Mouse (Mus musculus) brain, adult 2 months (tissue): ENCODE measurements around the gene Chd5.

ENCODE experiments used
- DNase-seq: peaks from one replicate; pipeline ENCODE4 v3.0.0; 2011; ENCODE audit warnings: low read depth, low spot score

The Chd5 gene

GRCm38 (mm10) chr4:152338419-152339292 lies at the start of gene Chd5:
Gene Chd5, plus strand, starts transcription at chr4:152338651.
- peak; percentile 79 for DNase-seq

GRCm38 (mm10) chr4:152290385-152290784 lies 48.1 kb upstream of the Chd5 start:
- no peak for DNase-seq

GRCm38 (mm10) chr4:152290991-152291390 lies 47.5 kb upstream of the Chd5 start:
- DNase-seq: no peak

- DNase-seq: no peak
Measured at GRCm38 (mm10) chr4:152291562-152291961, 46.9 kb upstream of the Chd5 start, which contains the start of gene Hes3. Gene Hes3, minus strand, starts transcription at chr4:152291662.

GRCm38 (mm10) chr4:152292102-152292765 lies 46.2 kb upstream of the Chd5 start:
- DNase-seq: peak; percentile 56

GRCm38 (mm10) chr4:152294188-152294929 lies 44.1 kb upstream of the Chd5 start:
- no peak for DNase-seq

GRCm38 (mm10) chr4:152295916-152296315 lies 42.5 kb upstream of the Chd5 start:
- DNase-seq: no peak

GRCm38 (mm10) chr4:152296371-152296770 lies 42.1 kb upstream of the Chd5 start:
- DNase-seq: no peak

GRCm38 (mm10) chr4:152296874-152297861 lies 41.3 kb upstream of the Chd5 start, which contains the start of gene Icmt:
Gene Icmt, plus strand, starts transcription at chr4:152297227.
- DNase-seq: peak; percentile 99

GRCm38 (mm10) chr4:152298836-152299235 lies 39.6 kb upstream of the Chd5 start:
- DNase-seq: no peak

GRCm38 (mm10) chr4:152300375-152300774 lies 38.1 kb upstream of the Chd5 start:
- no peak for DNase-seq

- DNase-seq: no peak
Measured at GRCm38 (mm10) chr4:152302012-152302411, 36.4 kb upstream of the Chd5 start.

- no peak for DNase-seq
Measured at GRCm38 (mm10) chr4:152303172-152303571, 35.3 kb upstream of the Chd5 start.

GRCm38 (mm10) chr4:152304685-152305084 lies 33.8 kb upstream of the Chd5 start:
- DNase-seq: peak; percentile 58

- DNase-seq: no peak
Measured at GRCm38 (mm10) chr4:152305991-152306390, 32.5 kb upstream of the Chd5 start.

- no peak for DNase-seq
Measured at GRCm38 (mm10) chr4:152307542-152307941, 30.9 kb upstream of the Chd5 start.

- DNase-seq: no peak
Measured at GRCm38 (mm10) chr4:152312186-152312585, 26.3 kb upstream of the Chd5 start.

- DNase-seq: peak; percentile 60
Measured at GRCm38 (mm10) chr4:152313211-152313632, 25.2 kb upstream of the Chd5 start.

GRCm38 (mm10) chr4:152313934-152314333 lies 24.5 kb upstream of the Chd5 start:
- peak; percentile 64 for DNase-seq

- DNase-seq: peak; percentile 57
Measured at GRCm38 (mm10) chr4:152315498-152316213, 22.8 kb upstream of the Chd5 start.
